Mouse (Mus musculus) T-helper 17 cell (primary cell): ENCODE results near the gene Lpcat3.

Source experiments
- in situ Hi-C, 2 experiments: fragments of 300-600 bp; cut with MboI, MseI; formaldehyde crosslinking; loops; 1 replicate in 1 of 2; 2 replicates in 1 of 2; pipeline ENCODE4 v1.15.1; 2025; ENCODE audit warnings: high pct_unique_total_duplicates in 2 of 2

Gene Lpcat3

DNA sequence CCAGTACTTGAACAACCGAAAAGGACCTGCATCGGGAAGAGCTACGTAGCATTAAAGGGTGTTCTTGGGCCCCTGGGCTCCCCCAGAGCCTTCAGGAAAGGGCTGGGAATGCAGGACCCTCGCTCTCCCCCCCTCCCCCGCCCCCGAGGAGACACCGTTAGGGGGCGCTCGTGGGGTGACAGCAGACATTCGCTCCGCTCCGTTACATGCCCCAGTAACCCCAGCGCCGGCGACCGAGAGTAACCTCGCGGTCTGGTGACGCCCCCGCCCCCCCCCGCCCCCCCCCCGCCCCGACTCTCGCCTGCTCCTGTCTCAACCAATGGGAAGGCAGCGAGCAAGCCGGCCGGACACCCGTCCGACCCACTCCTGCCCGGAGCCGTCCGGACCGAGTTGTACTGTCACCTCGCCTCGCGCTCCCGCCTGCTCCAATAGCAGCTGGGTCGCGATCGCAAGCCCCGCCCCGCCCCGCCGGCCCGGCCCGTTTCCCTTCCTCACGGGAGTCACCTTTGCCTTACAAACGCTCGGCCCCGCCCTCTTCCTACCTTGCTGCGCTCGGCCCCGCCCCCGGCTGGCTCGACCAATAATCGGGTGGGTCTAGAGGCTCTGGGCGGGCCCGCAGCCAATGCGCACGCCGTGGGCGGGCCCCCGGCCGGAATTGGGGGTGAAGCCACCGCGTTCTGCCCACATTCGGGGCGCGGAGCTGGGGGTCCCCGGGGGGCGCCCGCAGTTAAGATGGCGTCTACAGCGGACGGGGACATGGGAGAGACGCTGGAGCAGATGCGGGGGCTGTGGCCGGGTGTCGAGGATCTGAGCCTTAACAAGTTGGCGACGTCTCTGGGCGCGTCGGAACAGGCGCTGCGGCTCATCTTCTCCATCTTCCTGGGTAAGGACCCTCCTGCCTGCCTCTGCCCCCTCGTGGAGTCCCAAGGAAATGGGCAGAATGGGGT lies at the start of gene Lpcat3:
Lpcat3 (plus strand) TSS at position 551 of the 947 bp plus-strand sequence.
- in situ Hi-C loops = no loop called here

GRCm38 (mm10) chr6:124625612-124626011 lies 37.2 kb upstream of the Lpcat3 start:
- in situ Hi-C loops = loop anchor here (5.0 to 25.0 kb wide), 3 partner anchors 33 to 1863 kb away; no protein-coding TSS in a partner anchor

- in situ Hi-C loops = loop anchor here (5.0 to 25.0 kb wide), 3 partner anchors 34 to 1864 kb away; no protein-coding TSS in a partner anchor
Observed at GRCm38 (mm10) chr6:124626184-124626583, 36.6 kb upstream of the Lpcat3 start.

GRCm38 (mm10) chr6:124630763-124631162 lies 32.1 kb upstream of the Lpcat3 start:
- in situ Hi-C loops = loop anchor here in 1 of 2 experiments (25.0 kb wide), 1 partner anchor 1868 kb away; no protein-coding TSS in a partner anchor

GRCm38 (mm10) chr6:124635985-124636384 lies 26.8 kb upstream of the Lpcat3 start, which contains the start of gene C1s2:
TSS of gene C1s2 (minus strand) at chr6:124636085.
- in situ Hi-C loops = loop anchor here in 1 of 2 experiments (25.0 kb wide), 1 partner anchor 1874 kb away; no protein-coding TSS in a partner anchor

DNA sequence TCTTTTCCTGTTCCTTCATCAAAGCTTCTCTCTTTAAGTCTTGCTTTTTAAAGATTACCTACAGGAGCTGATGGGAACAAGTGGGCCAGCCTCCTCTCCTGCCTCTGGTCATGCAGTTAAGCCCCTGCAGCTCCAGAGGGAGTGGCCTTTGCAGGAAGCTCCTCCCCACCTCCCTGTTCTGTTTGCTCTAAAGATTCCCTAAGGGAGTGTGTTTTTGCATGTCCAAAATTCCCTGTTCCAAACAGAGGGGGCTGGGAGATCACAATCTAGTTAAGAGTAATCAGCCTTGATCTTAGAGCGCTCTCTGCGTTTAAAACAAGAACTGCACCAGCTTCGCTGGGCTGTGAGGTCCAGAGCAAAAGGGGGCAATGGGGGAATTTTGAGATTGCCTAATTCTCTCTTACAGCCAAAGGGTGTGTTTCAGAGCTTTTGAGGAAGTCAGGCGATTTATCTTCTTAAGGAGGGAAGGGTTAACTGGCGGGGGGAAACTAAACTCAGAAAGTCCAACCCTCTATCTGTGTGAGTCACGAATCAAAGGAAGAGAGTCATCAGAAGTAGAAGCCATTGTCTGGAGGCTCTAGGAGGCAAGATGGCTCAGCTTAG lies 25.9 kb upstream of the Lpcat3 start:
- in situ Hi-C loops = loop anchor here in 1 of 2 experiments (25.0 kb wide), 1 partner anchor 1875 kb away; no protein-coding TSS in a partner anchor

DNA sequence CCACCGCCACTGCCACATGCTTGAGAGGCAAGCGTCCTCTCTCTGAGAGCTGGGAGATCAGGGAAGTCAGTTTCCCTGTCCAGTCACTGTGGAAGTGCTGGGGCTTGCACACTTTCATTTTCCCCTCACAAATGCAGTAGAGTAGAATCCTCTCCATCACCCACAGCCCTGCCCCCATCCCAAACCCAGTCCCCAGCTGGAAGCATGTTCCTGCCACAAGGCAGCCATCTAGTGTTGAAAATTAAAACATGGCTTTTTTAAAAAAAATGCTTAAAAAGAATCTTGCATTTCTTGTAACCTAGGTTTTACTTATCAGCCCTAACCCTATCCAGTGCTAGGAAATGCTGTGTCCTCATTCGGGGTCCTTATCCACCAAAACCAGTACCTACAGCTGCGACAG lies 22.8 kb upstream of the Lpcat3 start:
- in situ Hi-C loops = loop anchor here in 1 of 2 experiments (25.0 kb wide), 1 partner anchor 1878 kb away; no protein-coding TSS in a partner anchor

GRCm38 (mm10) chr6:124640997-124641396 lies 21.8 kb upstream of the Lpcat3 start:
- in situ Hi-C loops = loop anchor here in 1 of 2 experiments (25.0 kb wide), 1 partner anchor 1879 kb away; no protein-coding TSS in a partner anchor

GRCm38 (mm10) chr6:124646394-124646793 lies 16.4 kb upstream of the Lpcat3 start:
- in situ Hi-C loops = loop anchor here in 1 of 2 experiments (5.0 to 25.0 kb wide), 2 partner anchors 99 to 1884 kb away; no protein-coding TSS in a partner anchor

GRCm38 (mm10) chr6:124655893-124656292 lies 6.9 kb upstream of the Lpcat3 start:
- in situ Hi-C loops = no loop called here

DNA sequence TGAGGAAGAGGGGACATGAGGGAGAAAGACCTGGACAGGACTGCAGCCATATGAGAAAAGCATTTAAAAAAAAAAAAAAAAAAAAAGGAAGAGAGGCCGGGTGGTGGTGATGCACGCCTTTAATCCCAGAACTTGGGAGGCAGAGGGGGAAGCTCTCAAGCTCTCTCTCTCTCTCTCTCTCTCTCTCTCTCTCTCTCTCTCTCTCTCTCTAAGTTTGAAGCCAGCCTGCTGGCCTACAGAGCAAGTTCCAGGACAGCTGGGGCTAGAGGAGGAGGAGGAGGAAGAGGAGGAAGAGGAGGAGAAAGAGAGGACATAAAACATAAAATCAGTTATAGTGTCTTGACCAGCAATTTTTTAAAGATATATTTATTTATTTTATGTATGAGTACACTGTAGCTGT lies 4.8 kb upstream of the Lpcat3 start:
- in situ Hi-C loops = no loop called here

DNA sequence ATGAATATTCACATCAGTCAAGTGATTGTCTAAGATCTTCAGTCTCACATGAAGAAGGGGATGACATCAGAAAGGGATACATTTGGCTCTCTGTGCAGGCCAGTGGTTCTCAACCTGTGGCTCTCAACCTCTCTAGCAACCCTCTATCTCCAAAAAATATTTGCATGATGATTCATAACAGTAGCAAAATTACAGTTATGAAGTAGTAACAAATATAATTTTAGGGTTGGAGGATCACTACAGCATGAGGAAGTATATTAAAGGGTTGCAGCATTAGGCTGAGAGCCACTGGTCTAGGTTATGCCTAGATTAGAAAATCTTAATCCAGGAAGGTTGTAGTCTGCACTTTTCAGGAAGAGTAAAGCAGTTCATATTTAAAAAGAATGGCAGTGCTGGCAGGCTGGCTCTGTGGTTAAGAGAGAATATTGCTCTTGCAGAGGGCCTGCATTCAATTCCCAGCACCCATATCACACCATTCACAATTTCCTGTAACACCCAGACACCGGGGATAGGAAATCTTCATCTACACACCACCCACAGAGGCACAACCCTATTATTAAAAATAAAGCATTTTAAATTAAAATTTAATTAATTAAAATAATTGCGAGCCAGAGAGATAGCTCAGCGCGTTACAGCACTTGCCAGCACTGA lies 1.5 kb upstream of the Lpcat3 start:
- in situ Hi-C loops = no loop called here

GRCm38 (mm10) chr6:124661995-124662394 lies 832 bp upstream of the Lpcat3 start:
- in situ Hi-C loops = no loop called here

DNA sequence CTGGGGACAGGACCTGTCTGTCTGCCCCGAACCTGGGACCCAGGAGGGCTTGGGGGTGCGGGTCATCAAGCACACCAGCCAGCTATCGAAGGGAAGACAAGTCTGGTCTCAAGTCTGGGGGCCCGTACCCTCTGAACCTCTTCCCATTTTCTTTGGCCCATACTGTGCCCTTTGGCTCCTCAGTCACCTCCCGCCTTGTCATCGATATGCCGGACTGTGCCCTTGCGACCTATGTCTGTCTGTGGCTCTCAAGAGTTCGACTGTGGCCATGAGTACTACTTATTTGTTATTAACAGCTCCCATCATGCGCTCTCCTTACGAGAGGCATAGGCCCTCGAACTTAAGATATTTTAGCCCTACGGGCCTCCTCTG lies 583 bp downstream of the Lpcat3 start:
- in situ Hi-C loops = no loop called here

DNA sequence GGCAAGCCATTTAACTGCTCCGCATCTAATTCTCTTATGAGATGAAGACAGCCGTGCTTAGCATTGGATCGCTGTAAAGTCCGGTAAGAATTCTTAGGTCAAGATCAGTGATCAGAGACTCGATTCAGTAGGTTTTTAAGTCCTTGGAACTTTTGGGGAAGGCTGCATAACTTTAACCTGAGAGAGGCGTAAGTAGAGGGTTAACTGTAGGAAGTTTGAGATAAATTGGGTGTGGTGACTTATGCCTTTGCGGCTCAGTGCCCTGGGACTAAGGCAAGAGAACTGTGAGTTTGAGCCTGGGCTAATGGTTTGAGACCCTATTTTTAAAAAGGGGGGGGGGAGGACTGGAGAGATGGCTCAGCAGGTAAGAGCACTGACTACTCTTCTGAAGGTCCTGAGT lies 1.4 kb downstream of the Lpcat3 start:
- in situ Hi-C loops = no loop called here

GRCm38 (mm10) chr6:124665011-124665410 lies 2.2 kb downstream of the Lpcat3 start:
- in situ Hi-C loops = no loop called here

DNA sequence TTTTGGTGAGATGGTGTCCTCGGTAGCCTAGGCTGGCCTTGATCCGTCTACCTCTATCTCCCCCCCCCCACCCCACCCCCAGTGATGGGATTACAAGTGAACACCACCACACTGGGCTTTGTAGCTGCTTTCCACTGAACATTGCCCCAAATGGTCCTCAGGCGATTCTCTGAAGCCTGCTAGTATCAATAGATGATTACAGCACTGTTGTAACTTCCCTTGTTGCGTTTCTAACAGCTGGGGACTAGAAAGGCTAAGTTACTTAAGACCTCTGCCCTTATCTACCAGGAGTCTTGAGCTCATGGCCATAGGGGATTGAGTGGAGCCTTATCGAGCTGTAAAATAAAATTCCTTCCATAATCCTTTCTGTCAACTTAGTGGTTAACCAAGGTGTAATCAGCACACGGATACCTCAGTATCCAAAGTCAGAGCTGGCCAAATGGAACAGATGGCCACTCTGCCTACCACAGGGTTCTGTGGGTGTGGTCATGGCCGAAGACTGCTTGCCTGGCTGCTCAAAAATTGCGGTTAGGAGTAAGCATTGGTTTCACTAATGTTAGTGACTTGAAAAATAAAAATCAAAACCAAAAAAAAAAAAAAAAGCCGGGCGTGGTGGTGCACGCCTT lies 6.5 kb downstream of the Lpcat3 start:
- in situ Hi-C loops = no loop called here

DNA sequence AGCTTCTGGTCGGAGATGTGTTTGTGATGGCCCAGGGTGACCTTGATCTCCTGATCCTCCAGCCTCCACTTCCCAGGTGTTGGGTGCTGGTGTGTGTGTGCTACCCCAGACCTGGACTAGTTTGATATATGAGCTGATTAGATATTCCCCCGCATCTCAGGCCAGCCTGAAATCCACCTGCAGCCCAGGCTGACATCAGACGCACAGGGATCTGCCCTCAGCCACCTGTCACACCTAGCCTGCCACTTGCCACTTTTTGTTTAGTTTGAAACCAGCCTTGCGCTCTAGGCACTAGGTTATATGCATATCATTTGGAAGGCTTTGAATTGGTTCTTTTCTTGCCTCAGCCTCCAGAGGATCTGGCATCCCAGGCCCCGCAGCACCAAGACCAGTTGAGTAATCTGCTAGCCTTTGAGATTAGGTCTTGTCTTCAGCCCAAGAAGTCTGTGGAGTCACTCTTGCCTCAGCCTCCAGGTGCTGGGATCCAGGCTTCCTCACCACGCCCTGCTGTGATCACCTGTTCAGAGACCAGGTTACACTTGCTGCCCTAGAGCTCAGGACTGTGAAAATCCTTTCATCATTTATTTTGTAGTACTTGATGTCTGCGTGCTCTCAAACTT lies 7.6 kb downstream of the Lpcat3 start:
- in situ Hi-C loops = no loop called here

DNA sequence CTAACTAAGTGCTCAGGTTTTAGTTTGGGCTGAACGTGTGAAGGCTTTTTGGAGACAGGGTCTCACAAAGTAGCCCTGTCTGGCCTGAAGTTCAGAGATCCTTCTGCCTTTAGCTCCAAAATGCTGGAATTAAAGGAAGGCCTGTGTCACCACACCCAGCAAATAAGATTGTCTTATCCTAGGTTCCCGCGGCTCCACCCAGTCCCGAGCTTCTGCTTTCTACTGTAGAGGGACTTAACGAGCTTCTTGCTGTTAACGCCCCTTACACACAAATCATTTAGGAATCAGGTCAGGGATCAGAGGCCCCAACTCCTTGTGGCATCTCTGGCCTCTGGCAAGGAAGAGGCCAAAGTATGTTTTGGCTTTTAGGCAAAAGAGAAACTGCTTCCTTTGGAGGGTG lies 9.3 kb downstream of the Lpcat3 start:
- in situ Hi-C loops = no loop called here

DNA sequence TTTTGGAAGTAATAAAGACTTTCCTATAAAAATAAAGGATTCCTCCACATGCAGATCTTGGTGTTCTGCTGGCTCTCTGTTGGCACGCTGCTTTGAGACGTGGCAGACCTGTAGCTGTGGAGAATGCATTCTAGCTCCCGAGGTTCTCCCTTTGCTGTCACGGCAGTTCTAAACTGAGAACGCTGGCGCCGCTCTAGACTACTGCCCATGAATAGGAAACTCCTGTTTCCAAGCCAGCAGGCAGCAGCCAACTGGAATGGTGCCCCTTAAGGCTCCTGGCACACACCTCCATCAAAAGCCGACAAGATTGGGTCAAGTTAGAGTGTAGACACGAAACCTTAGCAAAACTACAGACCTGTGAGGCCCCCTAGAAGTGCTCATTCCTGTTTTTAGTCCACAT lies 10.8 kb downstream of the Lpcat3 start:
- in situ Hi-C loops = no loop called here

- in situ Hi-C loops = no loop called here
Observed at GRCm38 (mm10) chr6:124674591-124674990, 11.8 kb downstream of the Lpcat3 start.
